Mouse (Mus musculus) erythroblast, embryonic 14.5 days (primary cell): ENCODE data around the gene Usp12.

Source experiments
- GATA1 ChIP-seq: IDR thresholded peaks from 2 replicates; pipeline ENCODE4 v1.6.1; 2012; ENCODE audit warnings: low read length, inconsistent platforms, mixed read lengths
- TAL1 ChIP-seq: IDR thresholded peaks from 3 replicates; pipeline ENCODE4 v1.6.1; 2012; ENCODE audit warnings: low read length, inconsistent platforms, mixed read lengths

DNA sequence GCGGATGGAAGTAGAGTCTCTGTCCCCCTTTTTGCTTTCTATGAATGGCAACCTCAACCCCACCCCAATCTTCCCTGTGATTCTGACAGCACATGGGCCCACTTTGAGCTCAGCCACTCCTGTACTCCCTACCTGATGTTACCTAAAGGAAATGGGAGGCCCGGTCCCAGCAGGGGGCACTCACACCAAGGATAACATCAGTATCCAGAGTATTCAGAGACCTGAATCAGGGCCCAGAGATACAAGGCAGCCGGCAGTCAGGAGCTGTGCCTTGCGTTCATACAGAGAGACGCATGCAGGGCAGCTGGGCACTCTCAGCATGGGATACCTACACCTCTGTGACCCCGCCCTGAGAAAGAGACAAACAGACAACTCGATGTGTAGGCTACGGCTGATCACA, 103.1 kb downstream of the Usp12 start:
- TF ChIP-seq GATA1 (no peak), TAL1 (no peak)
